Mouse (Mus musculus): Measurements from ENCODE around the gene Dtd1.

- TF ChIP-seq TAL1 (IDR thresholded peaks at IDR 0.05; ENCODE audit: low read length), result no peak
- TF ChIP-seq USF1 (IDR thresholded peaks at IDR 0.05; ENCODE audit: low read depth, low read length), result no peak
- no peak for TF ChIP-seq JUND (IDR thresholded peaks at IDR 0.05; ENCODE audit: low read depth, low read length)
- TF ChIP-seq USF2 (IDR thresholded peaks at IDR 0.05; ENCODE audit: borderline replicate concordance in 1 of 2, insufficient read depth in 1 of 2, low read depth in 1 of 2, low read length in 2 of 2), result no peak
- no peak for TF ChIP-seq CHD2 (IDR thresholded peaks at IDR 0.05; ENCODE audit: low read length)
- peak; percentile 22; the same call in 1 of the 2 replicates for TF ChIP-seq SMC3 (IDR thresholded peaks at IDR 0.05; ENCODE audit: low read depth, low read length)
- peak in 1 of 3 experiments; percentile 28; a peak in 3 of 6 replicates for TF ChIP-seq CTCF (IDR thresholded peaks at IDR 0.05 in 2 of 3, conservative IDR thresholded peaks at IDR 0.05 in 1 of 3; ENCODE audit: control insufficient read depth in 1 of 3, insufficient read depth in 1 of 3, low read depth in 2 of 3, low read length in 3 of 3, poor library complexity in 1 of 3, severe bottlenecking in 1 of 3)
- no peak for TF ChIP-seq BHLHE40 (IDR thresholded peaks at IDR 0.05; ENCODE audit: borderline replicate concordance, low read depth, low read length)
- TF ChIP-seq POLR2A (IDR thresholded peaks at IDR 0.05; ENCODE audit: control insufficient read depth in 1 of 2, insufficient read depth in 1 of 2, low read depth in 1 of 2, low read length in 2 of 2, poor library complexity in 1 of 2), result no peak
Measured at GRCm38 (mm10) chr2:144638719-144639118, 39.0 kb downstream of the Dtd1 start.

Measured in MEL (cell line).